Mouse (Mus musculus): ENCODE measurements around the gene Atp5f1. TPM values are rescaled to one million over a fixed set of nuclear protein-coding genes. Genes with fewer than 3 reads are reported as not detected.
A peak's percentile ranks its signal among the peaks of the same experiment; 100 is the strongest.
"Not testable (repeated sequence)": the region's sequence is repeated elsewhere in the genome, so short reads cannot be mapped to it uniquely, and the experiment has no call there.

Atp5f1 gene
- polyA plus RNA-seq (2015; fragmentation: Nextera tagmentation; extraction: Ambion mirVana) = 477 and 490 TPM in 2 replicates

- Histone ChIP-seq H3K27ac (replicated peaks) (peak within 1 kb of the TSS; percentile 91), H3K4me2 (replicated peaks) (peak within 1 kb of the TSS; percentile 77), H3K27me3 (no peaks in the 10 kb centered on the region), H3K36me3 (peaks cover 47% of the 10 kb centered on the region), H3K9me3 (no peaks in the 10 kb centered on the region), H3K4me3 (peak within 1 kb of the TSS; percentile 98), H3K9ac (replicated peaks) (peak within 1 kb of the TSS; percentile 99), H3K4me1 (peaks cover 28% of the 10 kb centered on the region)
- no peak for ATAC-seq (replicated peaks)
- 7% methylated on average over 6 of the region's 6 CpGs for WGBS
These were observed at the start of gene Atp5f1 for GRCm38 (mm10) chr3:105959999-105960398. Gene Atp5f1, minus strand, starts transcription at chr3:105960099.

- WGBS = 79% methylated on average over 10 of the region's 10 CpGs
- H3K4me2 ChIP-seq (replicated peaks); ATAC-seq (replicated peaks); H3K4me1 ChIP-seq; H3K4me3 ChIP-seq; H3K27me3 ChIP-seq; H3K9ac ChIP-seq (replicated peaks); H3K36me3 ChIP-seq; H3K27ac ChIP-seq (replicated peaks); H3K9me3 ChIP-seq: not testable (repeated sequence)
These were observed 43.5 kb upstream of the Atp5f1 start for GRCm38 (mm10) chr3:106003360-106003759.

GRCm38 (mm10) chr3:106001416-106002370, 41.8 kb upstream of the Atp5f1 start:
- ATAC-seq (replicated peaks) = peak; percentile 95
- Histone ChIP-seq H3K36me3 (no peaks in the 10 kb centered on the region), H3K9me3 (no peaks in the 10 kb centered on the region), H3K4me3 (peak overlapping the region; percentile 25), H3K4me1 (peaks cover 8% of the 10 kb centered on the region), H3K9ac (replicated peaks) (no peak overlapping the region), H3K27ac (replicated peaks) (no peak overlapping the region), H3K4me2 (replicated peaks) (peak overlapping the region; percentile 46), H3K27me3 (no peaks in the 10 kb centered on the region)
- WGBS = 17% methylated on average over 17 of the region's 17 CpGs

- ATAC-seq (replicated peaks) = peak; percentile 57
- WGBS = 16% methylated on average over 11 of the region's 11 CpGs
- H3K4me2 ChIP-seq (replicated peaks) = peak overlapping the region; percentile 46
- no peaks in the 10 kb centered on the region for H3K27me3 ChIP-seq
- no peak overlapping the region for H3K27ac ChIP-seq (replicated peaks)
- H3K36me3 ChIP-seq = no peaks in the 10 kb centered on the region
- H3K4me1 ChIP-seq = peaks cover 8% of the 10 kb centered on the region
- peak overlapping the region; percentile 25 for H3K4me3 ChIP-seq
- H3K9me3 ChIP-seq = no peaks in the 10 kb centered on the region
- H3K9ac ChIP-seq (replicated peaks) = no peak overlapping the region
These were observed 40.9 kb upstream of the Atp5f1 start for GRCm38 (mm10) chr3:106000707-106001375.

GRCm38 (mm10) chr3:105994730-105995129, 34.8 kb upstream of the Atp5f1 start:
- no peaks in the 10 kb centered on the region for H3K9me3 ChIP-seq
- H3K36me3 ChIP-seq = no peaks in the 10 kb centered on the region
- no peak overlapping the region for H3K4me3 ChIP-seq
- ATAC-seq (replicated peaks) = no peak
- no peaks in the 10 kb centered on the region for H3K4me1 ChIP-seq
- no peak overlapping the region for H3K9ac ChIP-seq (replicated peaks)
- WGBS = 88% methylated on average over 2 of the region's 2 CpGs
- no peaks in the 10 kb centered on the region for H3K27me3 ChIP-seq
- no peak overlapping the region for H3K27ac ChIP-seq (replicated peaks)
- no peak overlapping the region for H3K4me2 ChIP-seq (replicated peaks)

GRCm38 (mm10) chr3:105991653-105992283, 31.9 kb upstream of the Atp5f1 start:
- H3K4me3 ChIP-seq = no peak overlapping the region
- H3K27ac ChIP-seq (replicated peaks) = no peak overlapping the region
- no peaks in the 10 kb centered on the region for H3K9me3 ChIP-seq
- no peaks in the 10 kb centered on the region for H3K27me3 ChIP-seq
- H3K36me3 ChIP-seq = no peaks in the 10 kb centered on the region
- ATAC-seq (replicated peaks) = peak; percentile 43; the same call in 1 of the 2 replicates
- WGBS = 33% methylated on average over 4 of the region's 4 CpGs
- H3K9ac ChIP-seq (replicated peaks) = no peak overlapping the region
- H3K4me2 ChIP-seq (replicated peaks) = no peak overlapping the region
- H3K4me1 ChIP-seq = no peaks in the 10 kb centered on the region

GRCm38 (mm10) chr3:105989611-105990010, 29.7 kb upstream of the Atp5f1 start:
- H3K4me2 ChIP-seq (replicated peaks); H3K9me3 ChIP-seq; H3K9ac ChIP-seq (replicated peaks); H3K27ac ChIP-seq (replicated peaks); H3K4me1 ChIP-seq; H3K4me3 ChIP-seq; H3K36me3 ChIP-seq; ATAC-seq (replicated peaks); H3K27me3 ChIP-seq: not testable (repeated sequence)
- WGBS = 35% methylated on average over 5 of the region's 5 CpGs

GRCm38 (mm10) chr3:105974174-105974573, 14.3 kb upstream of the Atp5f1 start:
- no peak overlapping the region for H3K9ac ChIP-seq (replicated peaks)
- no peaks in the 10 kb centered on the region for H3K9me3 ChIP-seq
- peaks cover 18% of the 10 kb centered on the region; the same call in 1 of the 2 replicates for H3K36me3 ChIP-seq
- no peak for ATAC-seq (replicated peaks)
- H3K4me1 ChIP-seq = no peaks in the 10 kb centered on the region
- H3K4me3 ChIP-seq = no peak overlapping the region
- H3K27me3 ChIP-seq = no peaks in the 10 kb centered on the region
- no peak overlapping the region for H3K4me2 ChIP-seq (replicated peaks)
- WGBS = 87% methylated on average over 2 of the region's 2 CpGs
- H3K27ac ChIP-seq (replicated peaks) = no peak overlapping the region

GRCm38 (mm10) chr3:105973411-105973810, 13.5 kb upstream of the Atp5f1 start, which contains the start of gene Ovgp1:
Gene Ovgp1, plus strand, starts transcription at chr3:105973711.
- Histone ChIP-seq H3K36me3 (peaks cover 25% of the 10 kb centered on the region), H3K4me1 (no peaks in the 10 kb centered on the region), H3K9me3 (no peaks in the 10 kb centered on the region), H3K27me3 (no peaks in the 10 kb centered on the region), H3K4me2 (replicated peaks) (no peak within 1 kb of the TSS), H3K9ac (replicated peaks) (no peak within 1 kb of the TSS), H3K27ac (replicated peaks) (no peak within 1 kb of the TSS), H3K4me3 (no peak within 1 kb of the TSS)
- WGBS = 89% methylated on average over 3 of the region's 3 CpGs
- no peak for ATAC-seq (replicated peaks)

- H3K4me2 ChIP-seq (replicated peaks) = no peak overlapping the region
- H3K27me3 ChIP-seq = no peaks in the 10 kb centered on the region
- no peaks in the 10 kb centered on the region for H3K9me3 ChIP-seq
- no peak overlapping the region for H3K27ac ChIP-seq (replicated peaks)
- H3K4me1 ChIP-seq = no peaks in the 10 kb centered on the region
- peaks cover 40% of the 10 kb centered on the region for H3K36me3 ChIP-seq
- no peak overlapping the region for H3K4me3 ChIP-seq
- WGBS = 83% methylated on average over 5 of the region's 5 CpGs
- H3K9ac ChIP-seq (replicated peaks) = no peak overlapping the region
- no peak for ATAC-seq (replicated peaks)
These were observed 12.0 kb upstream of the Atp5f1 start for GRCm38 (mm10) chr3:105971831-105972446.

- Histone ChIP-seq H3K9me3 (no peaks in the 10 kb centered on the region), H3K9ac (replicated peaks) (no peak overlapping the region), H3K4me1 (peaks cover 28% of the 10 kb centered on the region), H3K4me3 (peak overlapping the region; percentile 98), H3K4me2 (replicated peaks) (peak overlapping the region; percentile 77), H3K36me3 (peaks cover 51% of the 10 kb centered on the region), H3K27me3 (no peaks in the 10 kb centered on the region), H3K27ac (replicated peaks) (no peak overlapping the region)
- no peak for ATAC-seq (replicated peaks)
- WGBS = 96% methylated on average over 2 of the region's 2 CpGs
These were observed 801 bp upstream of the Atp5f1 start for GRCm38 (mm10) chr3:105960700-105961099.

All from forebrain, embryonic 15.5 days (tissue).